Mouse (Mus musculus) ES-Bruce4 (cell line): ENCODE results near the gene Prkce.

Source experiments
- CTCF ChIP-seq: IDR thresholded peaks from one replicate; pipeline ENCODE4 v1.8.1; 2011; ENCODE audit warnings: low read depth, low read length
- EP300 ChIP-seq: IDR thresholded peaks from 2 replicates; pipeline ENCODE4 v1.6.1; 2011; ENCODE audit warnings: low read depth, low read length; ENCODE audit not compliant: insufficient read depth
- POLR2A ChIP-seq: IDR thresholded peaks from one replicate; pipeline ENCODE4 v1.8.1; 2011; ENCODE audit warnings: low read length; ENCODE audit not compliant: insufficient read depth

GRCm38 (mm10) chr17:86243109-86243527 lies 75.5 kb downstream of the Prkce start:
- TF ChIP-seq CTCF (no peak), POLR2A (no peak), EP300 (no peak)
